Mouse (Mus musculus): ENCODE results near the gene Cdc14b. TPM values are rescaled to one million over a fixed set of nuclear protein-coding genes. Genes with fewer than 3 reads are reported as not detected.

The Cdc14b gene
- polyA plus RNA-seq, 1 experiment from 2014 or later = 11.3 TPM

- no peak for DNase-seq (ENCODE audit: low spot score)
Observed at GRCm38 (mm10) chr13:64178746-64179652, 96.1 kb downstream of the Cdc14b start.

GRCm38 (mm10) chr13:64178000-64178399, 97.1 kb downstream of the Cdc14b start:
- DNase-seq (ENCODE audit: low spot score) = no peak

- DNase-seq (ENCODE audit: low spot score) = no peak
Observed at GRCm38 (mm10) chr13:64169746-64170145, 105.3 kb downstream of the Cdc14b start.

- DNase-seq (ENCODE audit: low spot score) = no peak
Observed at GRCm38 (mm10) chr13:64163147-64163715, 111.9 kb downstream of the Cdc14b start.

- DNase-seq (ENCODE audit: low spot score) = no peak
Observed at GRCm38 (mm10) chr13:64162626-64163025, 112.5 kb downstream of the Cdc14b start.

- no peak for DNase-seq (ENCODE audit: low spot score)
Observed at GRCm38 (mm10) chr13:64161916-64162611, 113.0 kb downstream of the Cdc14b start.

- DNase-seq (ENCODE audit: low spot score) = peak; percentile 99
Observed at GRCm38 (mm10) chr13:64161548-64161915, 113.6 kb downstream of the Cdc14b start, which contains the start of gene Habp4. Gene Habp4 (plus strand): TSS chr13:64161824.

GRCm38 (mm10) chr13:64156966-64157365, 118.1 kb downstream of the Cdc14b start:
- no peak for DNase-seq (ENCODE audit: low spot score)

GRCm38 (mm10) chr13:64155171-64155571, 119.9 kb downstream of the Cdc14b start:
- DNase-seq (ENCODE audit: low spot score) = peak; percentile 20

- DNase-seq (ENCODE audit: low spot score) = no peak
Observed at GRCm38 (mm10) chr13:64154651-64155050, 120.4 kb downstream of the Cdc14b start.

- peak; percentile 33 for DNase-seq (ENCODE audit: low spot score)
Observed at GRCm38 (mm10) chr13:64153751-64154267, 121.3 kb downstream of the Cdc14b start.

GRCm38 (mm10) chr13:64153083-64153682, 121.9 kb downstream of the Cdc14b start, which contains the start of gene Zfp367:
Gene Zfp367 (minus strand): TSS chr13:64153202.
- DNase-seq (ENCODE audit: low spot score) = peak; percentile 99

- DNase-seq (ENCODE audit: low spot score) = no peak
Observed at GRCm38 (mm10) chr13:64152671-64153082, 122.4 kb downstream of the Cdc14b start.

- DNase-seq (ENCODE audit: low spot score) = peak; percentile 64
Observed at GRCm38 (mm10) chr13:64152241-64152669, 122.8 kb downstream of the Cdc14b start.

- DNase-seq (ENCODE audit: low spot score) = peak; percentile 45
Observed at GRCm38 (mm10) chr13:64150121-64150520, 125.0 kb downstream of the Cdc14b start.

Other genes with a start within 250 kb of the Cdc14b start
- gene Hsd17b3, start 186.1 kb downstream of the Cdc14b start, polyA plus RNA-seq (2015; fragmentation: Nextera tagmentation; extraction: Ambion mirVana) = not detected in 2 replicates
- 3.1 and 3.8 TPM in 2 replicates for gene Slc35d2, start 145.9 kb downstream of the Cdc14b start, polyA plus RNA-seq (2015; fragmentation: Nextera tagmentation; extraction: Ambion mirVana)
- gene Zfp367, start 122.1 kb downstream of the Cdc14b start, polyA plus RNA-seq (2015; fragmentation: Nextera tagmentation; extraction: Ambion mirVana) = 22.0 and 24.0 TPM in 2 replicates
- gene Habp4, start 113.5 kb downstream of the Cdc14b start, polyA plus RNA-seq (2015; fragmentation: Nextera tagmentation; extraction: Ambion mirVana) = 6.5 and 6.9 TPM in 2 replicates
- gene Aaed1, start 37.4 kb upstream of the Cdc14b start, polyA plus RNA-seq (2015; fragmentation: Nextera tagmentation; extraction: Ambion mirVana) = 29.6 and 34.2 TPM in 2 replicates
- gene Ctsl, start 95.6 kb upstream of the Cdc14b start, polyA plus RNA-seq (2015; fragmentation: Nextera tagmentation; extraction: Ambion mirVana) = 2,169 and 2,296 TPM in 2 replicates
- 53.0 and 54.5 TPM in 2 replicates for gene Cdk20, start 157.0 kb upstream of the Cdc14b start, polyA plus RNA-seq (2015; fragmentation: Nextera tagmentation; extraction: Ambion mirVana)
- not detected in 2 replicates for gene Fam240b, start 222.5 kb upstream of the Cdc14b start, polyA plus RNA-seq (2015; fragmentation: Nextera tagmentation; extraction: Ambion mirVana)